Mouse (Mus musculus): ENCODE results near the gene Hsd17b13.

GRCm38 (mm10) chr5:103910156-103910555 lies 67.1 kb downstream of the Hsd17b13 start:
- TF ChIP-seq POLR2A (IDR thresholded peaks at IDR 0.05; ENCODE audit: low read depth, low read length), result no peak
- TF ChIP-seq CTCF (IDR thresholded peaks at IDR 0.05; ENCODE audit: extremely low read depth, insufficient read length, insufficient replicate concordance, low read depth, low read length), result no peak

All from small intestine, adult 2 months (tissue).